Mouse (Mus musculus) MN1 (cell line): ENCODE results near the gene Mnat1.

ENCODE experiments used
- DNase-seq: peaks from one replicate; pipeline ENCODE4 v3.0.0-alpha.2; 2016; ENCODE audit warnings: low spot score

The Mnat1 gene

DNA sequence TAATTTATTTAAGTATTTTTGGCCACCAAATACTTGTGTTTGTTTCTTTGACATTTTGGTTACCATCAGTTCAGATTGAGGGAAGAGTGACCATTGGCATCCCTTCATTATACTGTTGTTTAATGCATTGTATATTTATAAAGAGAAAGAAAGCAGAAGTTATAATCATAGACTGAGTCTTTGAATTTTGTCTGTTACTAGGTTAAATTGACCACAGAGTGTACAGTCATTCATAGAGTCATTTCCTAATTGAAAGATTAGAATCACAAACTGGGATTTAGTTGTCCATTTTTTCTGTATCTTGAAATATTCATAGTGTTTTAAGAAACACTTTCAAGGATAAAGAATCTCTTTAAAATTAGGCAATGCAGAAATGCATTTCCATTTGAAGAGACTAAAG is 108.0 kb downstream of the Mnat1 start:
- no peak for DNase-seq

DNA sequence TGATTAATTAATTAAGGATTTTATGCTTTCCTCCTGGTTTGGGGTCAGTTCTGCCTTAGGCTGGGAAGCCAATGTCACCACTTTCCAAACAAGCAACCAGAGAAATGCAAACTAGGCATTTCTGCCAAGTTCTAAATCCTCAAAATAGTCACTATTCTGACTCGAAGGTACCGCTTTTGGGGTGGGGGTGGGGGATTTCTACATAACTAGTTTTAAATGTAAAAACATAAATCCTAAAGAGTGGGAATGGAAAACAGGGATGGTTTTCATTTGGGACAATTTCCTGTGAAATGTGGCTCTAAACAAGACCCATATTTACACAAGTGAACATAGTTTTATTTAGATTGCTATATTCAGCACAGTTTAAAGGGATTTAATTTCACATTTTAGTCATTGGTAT is 109.1 kb downstream of the Mnat1 start:
- DNase-seq = no peak

DNA sequence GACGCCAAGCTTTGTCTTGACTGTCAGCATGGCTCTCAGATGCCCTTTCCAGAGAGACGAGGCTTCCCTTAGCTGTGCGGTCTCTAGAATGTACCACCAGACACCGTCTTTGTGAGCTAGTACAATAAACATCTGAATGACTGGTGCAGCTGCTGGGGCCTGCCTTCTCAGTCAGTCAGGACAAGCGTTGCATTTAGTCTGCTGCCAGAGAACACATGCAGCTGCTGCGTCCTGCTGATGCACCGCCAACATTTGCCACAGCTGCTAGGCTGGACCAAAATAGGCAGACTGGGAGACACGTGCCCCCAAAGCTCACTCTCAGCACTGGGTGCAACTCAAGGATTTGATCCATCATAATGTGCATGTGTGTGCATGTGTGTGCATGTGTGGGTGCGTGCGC is 118.4 kb downstream of the Mnat1 start:
- DNase-seq = no peak

DNA sequence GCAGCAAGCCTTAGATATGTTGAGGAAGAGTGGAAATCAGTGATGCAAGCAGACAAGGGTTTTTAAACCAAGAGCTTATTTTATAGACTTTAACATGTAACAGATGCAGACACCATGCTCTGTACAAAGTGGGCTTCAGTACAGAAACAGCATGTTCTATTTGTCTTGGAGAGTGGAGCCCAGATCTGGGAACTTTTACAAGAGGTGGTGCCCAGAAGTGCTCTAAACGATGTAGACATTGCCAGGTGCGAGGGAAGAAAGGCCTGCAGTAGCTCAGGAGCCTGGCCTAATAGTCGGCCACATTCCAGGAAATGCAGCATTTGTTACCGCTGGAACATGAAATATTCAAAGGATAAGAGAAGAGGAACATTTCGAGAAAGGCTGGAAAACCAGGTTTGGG is 122.2 kb downstream of the Mnat1 start:
- no peak for DNase-seq

DNA sequence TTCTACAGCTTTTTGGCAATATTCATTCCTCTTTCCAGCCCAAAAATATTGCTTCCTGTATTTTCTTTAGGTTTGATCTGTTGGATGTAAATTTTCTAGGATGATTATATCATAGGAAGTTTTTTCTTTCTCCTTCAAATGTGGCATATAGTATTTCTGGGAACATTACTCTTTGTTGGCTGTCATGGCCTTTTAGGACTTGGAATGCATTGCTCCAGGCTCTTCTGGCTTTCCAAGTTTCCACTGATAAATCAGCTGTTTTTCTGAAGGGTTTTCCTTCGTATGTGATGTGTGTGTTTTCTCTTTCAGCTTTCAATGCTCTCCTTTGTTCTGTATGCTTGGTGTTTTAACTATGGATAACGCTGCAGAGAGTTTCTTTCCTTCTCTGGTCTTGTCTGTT is 131.5 kb downstream of the Mnat1 start:
- DNase-seq = no peak

DNA sequence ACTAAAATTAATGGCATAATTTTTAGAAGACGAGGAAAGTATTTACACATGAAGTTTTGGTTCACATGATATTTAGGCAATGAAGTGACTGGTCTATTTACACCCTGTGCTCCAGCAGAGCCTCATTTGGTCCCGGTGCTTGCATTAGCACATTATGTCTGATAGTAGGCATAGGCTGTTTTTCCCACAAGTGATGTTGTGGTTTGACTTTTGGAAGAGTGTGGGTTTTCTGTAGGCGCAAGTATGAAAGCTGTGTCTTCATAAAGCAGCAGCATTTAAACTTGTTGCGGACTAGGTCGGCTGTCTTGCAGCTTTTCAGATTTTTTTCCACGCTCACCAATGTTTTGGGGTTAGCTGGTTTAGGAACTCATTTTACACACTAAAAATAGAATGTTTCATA is 135.8 kb downstream of the Mnat1 start:
- no peak for DNase-seq

DNA sequence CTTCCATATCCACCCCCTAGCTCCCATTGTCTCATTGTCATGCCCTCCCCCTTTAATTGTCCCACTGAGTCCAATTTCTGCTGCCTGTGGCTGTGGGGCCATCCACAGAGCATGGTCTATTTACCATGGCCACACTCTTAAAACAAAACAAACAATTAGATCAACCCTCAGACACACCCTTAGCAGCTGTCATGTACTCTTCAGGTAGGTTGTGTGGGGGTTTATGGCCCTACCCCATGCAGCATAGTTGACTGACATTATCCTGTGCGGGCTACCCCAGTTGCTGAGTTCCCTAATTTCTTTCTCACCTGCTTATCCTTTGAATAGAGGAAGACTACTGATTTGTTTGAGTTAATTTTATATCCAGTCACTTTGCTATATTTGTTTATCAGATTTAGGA is 136.8 kb downstream of the Mnat1 start:
- DNase-seq = no peak

DNA sequence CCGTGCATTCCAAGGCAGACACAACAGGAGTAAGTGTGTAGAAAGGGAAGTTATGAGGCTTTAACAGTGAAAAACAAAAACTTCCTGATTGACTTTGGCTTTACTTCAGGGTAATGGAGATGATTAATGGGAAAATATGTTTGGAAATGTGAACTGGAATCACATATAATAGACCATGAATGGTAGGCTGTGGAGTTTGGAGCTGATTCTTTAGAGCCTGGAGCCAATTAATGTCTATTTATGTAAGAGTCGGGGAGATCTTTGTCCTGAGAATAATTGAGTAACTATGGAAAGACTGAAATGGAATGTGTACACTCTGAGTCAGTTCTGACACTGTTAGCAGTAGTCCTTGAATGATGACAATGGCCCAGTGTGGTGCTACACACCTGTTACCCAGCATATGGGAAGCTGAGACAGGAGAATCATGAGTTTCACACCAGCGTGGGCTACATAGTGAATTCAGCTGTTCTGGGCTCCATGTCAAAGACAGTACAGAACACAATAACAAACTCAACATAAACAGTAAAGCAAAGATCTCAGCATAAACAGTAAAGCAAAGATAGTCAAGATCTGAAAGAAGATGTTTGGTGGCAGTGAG is 142.0 kb downstream of the Mnat1 start:
- DNase-seq = no peak

DNA sequence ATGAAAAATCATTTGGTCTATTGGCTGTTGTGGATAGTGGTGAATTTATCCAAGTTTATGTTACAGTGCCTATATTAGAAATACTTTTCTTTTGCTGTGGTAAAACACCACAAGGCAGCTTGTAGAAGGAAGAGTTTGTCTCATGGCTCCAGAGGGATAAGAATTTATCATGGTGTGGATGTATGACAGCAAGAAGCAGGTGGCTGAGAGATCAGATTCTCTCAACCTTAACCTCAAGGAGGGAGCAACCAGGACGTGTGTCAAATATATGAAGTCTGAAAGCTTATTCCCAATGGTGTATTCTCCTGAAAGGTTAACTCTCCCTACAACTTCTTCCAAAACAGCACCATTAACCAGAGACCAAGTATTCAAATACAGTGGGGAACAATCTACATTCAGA is 143.1 kb downstream of the Mnat1 start:
- DNase-seq = no peak

DNA sequence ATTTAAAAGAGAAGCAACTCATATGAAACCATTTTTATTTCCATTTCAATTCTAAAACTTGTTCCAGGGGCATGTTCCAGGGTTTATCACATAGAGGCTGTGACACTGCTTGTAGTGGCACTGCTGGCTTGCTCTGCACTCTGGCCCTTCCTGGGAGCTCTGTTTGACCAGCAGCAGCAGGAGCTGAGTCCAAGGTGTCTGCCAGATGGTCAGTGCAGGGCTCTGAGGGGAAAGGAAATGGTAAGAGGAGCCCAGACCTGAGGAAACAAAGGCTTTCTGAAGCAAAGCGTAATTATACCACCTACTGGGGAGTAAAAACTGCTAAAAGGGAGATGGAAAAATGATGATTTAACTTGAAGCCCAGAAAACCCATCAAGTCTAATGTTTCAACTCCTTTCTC is 145.0 kb downstream of the Mnat1 start:
- no peak for DNase-seq

DNA sequence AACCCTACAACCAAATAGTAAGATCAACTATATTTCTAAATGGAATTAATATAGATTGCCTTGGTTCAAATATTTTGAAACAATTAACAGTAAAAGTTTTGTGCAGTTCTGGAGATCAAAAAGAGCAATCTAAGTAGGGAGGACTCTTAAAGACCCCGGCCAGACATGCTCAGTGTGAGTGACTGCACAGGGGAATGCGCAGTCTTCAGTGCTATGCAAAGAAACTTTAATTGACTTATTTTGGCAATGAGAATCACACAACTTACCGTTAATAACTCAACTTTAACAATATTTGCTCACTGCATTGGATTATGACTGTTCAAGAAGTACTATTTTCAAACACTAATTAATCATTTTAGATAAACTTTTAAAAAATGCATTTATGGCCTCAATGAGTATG is 146.0 kb downstream of the Mnat1 start:
- DNase-seq = no peak

DNA sequence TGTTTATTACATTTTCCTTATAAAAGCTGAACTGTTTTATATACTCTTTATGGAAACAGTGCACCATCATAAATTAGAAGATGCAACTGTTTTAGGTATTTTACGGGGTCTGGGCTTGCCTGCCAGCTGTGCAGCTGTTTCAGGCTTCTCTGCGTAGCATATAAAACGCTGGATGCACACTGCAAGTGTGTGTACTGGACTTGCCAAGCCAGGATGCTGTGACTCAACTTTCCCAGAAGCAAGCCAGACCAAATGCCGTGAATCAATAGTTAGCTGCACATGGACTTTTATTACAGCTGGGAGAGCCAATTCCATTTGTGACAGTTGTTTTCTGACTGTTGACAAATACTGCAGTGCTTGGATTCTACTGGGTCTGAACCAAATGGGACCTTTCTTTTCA is 146.4 kb downstream of the Mnat1 start:
- DNase-seq = no peak

DNA sequence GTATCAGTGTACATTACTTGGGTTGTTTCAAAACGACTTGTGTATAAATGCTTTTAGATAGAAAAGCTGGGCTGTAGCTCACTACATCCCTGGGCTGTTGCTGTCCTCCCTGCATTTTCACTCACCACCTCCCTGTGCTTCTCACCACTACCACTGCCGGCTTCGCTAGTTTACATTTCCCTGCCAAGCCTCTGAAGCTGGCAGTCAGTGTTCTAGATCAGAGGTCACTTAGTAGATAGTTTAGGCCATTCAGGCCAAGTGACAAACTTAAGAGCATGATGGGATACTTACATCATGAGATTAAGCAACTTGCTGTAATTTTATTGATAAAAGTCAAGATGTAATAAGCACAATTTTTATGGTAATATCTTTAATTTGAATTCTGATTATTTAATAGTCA is 151.4 kb downstream of the Mnat1 start:
- no peak for DNase-seq

DNA sequence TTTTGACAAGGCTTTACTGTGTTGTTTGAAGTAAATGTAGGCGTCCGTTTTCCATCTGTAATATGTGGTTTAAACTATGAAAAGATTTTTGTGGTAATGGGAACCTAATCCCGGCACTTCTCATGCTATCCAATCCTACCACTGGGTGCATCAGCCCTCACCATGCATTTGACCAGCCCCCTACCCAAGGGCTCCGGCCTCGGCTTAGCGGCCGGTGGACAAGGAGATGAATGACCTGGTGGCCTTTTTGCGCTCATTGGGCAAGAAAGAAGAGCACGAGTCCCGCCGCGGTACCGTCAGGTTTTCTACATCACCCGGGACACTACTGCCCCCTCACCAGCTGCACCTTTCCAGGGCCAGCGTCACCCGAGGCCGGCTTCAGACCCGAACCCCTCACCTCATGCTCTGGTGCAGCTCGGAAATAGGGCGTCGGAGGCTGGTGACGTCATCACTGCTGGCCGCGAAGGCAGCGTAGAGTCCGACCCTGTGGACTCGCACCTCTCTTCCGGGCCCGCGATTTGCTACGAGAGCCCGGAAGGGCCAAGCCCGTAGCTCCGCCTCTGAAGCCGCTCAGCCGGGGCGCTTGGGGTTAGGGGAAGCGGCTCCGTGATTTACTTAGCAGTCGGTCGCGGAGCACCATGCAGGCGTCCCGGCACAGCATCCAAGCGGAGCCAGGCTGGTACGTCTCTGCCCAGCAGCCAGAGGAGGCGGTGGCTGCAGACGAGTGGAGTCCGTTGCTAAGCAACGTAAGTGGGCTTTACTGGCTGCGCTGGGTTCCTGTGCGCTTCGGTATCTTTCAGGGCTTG is 163.0 kb downstream of the Mnat1 start, which contains the start of the genes Trmt5 and Slc38a6:
Gene Trmt5, minus strand, starts transcription at position 424 of the 806 bp plus-strand sequence.
Gene Slc38a6, plus strand, starts transcription at position 493 of the 806 bp plus-strand sequence.
- peak; percentile 96 for DNase-seq

DNA sequence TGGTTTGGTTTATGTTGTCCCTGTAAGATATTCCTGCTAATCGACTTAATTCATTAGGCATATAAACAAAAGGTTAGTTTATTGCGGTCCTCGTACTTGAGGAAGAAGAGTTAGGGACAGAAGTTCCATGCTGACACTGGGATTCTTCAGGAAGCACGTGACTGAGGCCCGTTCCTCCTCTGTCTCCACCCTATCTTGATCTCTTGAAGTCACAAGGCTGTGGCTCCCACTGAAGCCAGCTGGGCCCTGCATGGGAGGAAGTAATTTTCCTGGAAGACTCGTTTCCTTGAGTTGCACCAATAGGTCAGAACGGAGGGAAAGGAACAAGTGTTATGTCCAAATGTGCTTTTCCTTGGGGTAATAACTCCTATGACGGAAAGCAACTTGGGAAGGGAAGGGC is 164.1 kb downstream of the Mnat1 start:
- peak; percentile 26 for DNase-seq

DNA sequence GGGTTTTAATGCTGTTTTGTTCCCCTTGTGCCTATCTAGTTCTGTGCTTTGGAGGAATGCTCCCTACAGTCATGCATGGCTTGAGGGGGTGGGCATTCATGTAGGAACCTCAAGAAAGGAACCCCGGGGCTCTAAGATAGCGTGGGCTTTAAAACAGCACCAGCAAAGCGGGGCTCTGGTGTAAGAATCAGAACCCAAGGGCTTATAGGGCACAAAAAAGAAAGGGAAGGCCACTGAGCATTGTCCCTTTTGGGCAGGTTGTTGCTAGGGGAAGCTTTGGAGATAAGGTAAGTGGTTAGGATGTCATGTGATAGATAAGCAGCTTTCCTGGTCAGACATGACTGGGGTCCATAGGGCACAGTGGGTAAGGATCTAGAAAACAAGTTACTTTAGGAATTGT is 165.1 kb downstream of the Mnat1 start:
- DNase-seq = no peak

DNA sequence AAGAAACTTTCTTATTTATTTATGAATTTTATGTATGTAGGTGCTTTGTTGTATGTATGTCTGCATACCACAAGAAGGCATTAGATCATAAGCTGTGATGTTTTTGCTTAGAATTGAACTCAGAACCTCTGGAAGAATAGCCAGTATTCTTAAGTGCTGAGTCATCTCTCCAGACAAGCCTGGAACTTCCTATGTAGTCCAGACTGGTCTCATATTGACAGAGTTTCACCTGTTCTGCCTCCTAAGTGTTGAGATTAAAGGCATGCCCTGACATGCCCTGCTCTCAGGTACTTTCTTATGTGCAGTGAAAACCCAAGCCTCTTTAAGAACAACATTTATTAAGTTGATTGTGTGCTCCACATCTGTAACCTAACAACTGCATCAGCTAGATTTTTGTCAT is 171.4 kb downstream of the Mnat1 start:
- DNase-seq = no peak

DNA sequence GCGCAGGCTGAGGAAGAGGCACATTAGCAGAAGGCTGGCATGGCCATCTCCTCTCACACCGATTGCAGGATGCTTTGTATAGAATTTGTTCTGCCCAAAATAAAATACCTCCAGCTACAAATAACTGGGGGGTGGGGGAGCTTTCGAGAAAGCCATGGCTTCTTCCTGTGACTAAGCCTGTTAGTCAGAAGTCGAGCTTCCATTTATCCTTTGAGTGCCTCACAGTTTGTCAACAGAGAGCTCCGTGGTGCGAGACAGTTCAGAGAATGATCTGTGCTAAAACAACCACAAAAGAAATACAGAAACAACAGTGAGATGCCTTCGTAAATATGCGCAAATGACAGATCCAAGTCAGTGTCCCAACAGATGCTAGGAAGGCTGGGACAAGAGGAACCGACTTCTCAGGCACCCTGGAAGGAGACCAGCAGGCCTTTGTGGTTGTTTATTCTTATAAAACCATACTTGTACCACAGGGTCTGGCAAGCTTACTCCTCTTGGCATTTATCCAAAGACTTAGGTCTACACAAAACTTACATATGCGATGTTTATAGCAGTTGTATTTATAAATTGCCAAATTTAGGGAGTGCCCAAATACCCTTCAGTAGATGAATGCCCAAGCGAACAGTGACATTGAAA is 172.1 kb downstream of the Mnat1 start:
- no peak for DNase-seq

DNA sequence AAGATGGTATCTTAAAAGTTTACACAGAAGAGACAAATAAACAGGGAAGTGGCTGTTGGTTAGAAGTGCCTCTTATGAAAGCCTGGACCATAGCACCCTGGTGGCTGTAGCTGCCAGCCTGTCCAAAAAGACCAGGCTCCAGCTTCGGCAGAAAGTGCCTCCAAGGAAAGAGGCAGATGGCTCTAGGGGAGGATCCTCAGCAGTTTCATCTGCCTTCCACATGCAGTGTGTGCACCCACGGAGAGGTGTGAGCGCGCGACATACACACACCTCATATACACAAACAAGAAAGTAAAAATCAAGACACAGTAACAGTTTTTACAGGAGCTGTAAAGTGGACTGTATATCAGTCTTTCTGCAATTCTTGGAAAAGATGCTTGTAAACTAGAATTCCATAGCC is 175.1 kb downstream of the Mnat1 start:
- DNase-seq = no peak

DNA sequence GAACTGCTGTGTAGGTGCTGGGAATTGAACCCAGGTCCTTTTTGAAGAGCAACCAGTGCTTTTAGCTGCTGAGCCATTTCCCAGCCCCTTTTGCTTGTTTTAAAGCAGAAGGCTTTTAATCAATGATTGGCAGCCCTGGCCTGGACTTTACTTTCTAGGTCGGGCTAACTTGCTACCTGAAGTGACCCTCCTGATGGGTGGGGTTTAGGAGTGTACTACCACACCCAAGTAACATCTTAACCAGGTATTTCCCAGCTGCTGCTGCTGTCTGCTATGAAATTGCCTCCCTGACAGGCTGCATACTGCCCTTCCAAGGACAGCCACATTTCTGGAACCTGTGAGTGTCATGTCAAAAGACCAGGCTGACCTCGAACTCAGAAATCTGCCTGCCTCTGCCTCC is 177.0 kb downstream of the Mnat1 start:
- DNase-seq = no peak

DNA sequence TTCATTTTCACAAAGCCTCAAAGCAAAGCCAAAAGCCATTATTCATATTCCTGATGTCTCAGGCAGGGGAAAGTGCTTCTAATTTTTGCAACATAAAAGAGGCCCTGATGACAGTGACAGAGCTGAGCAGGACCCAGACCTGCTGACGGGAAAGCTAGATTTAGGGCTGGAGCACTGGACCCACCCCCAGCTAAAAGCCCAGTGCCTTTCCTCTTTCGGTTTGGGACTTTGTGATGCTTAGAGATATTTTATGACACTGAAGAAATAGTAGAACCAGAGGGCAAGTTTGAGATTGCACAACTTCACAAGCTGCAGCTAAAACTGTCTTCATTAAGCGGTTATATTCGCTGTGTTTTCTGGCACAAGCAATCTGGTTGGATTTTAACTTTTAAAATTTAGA is 181.1 kb downstream of the Mnat1 start:
- no peak for DNase-seq

DNA sequence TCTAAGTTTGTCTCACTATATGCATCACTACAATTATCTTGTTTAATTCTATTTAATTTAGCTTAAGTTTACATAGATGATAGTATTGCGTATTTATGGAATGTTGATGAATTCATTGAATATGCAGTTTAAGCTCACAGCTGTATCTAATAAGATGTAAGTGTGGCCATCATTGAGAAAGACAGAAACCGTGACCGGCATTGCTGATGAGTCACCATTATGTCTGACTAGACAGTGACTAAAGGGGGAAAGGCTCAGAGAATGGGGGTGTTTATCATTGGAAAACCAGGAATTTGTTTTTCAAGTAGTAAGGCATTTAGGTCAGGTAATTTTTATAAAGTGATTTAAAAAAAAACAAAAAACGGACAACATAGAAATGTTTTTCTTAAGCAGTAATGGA is 184.2 kb downstream of the Mnat1 start:
- DNase-seq = no peak

DNA sequence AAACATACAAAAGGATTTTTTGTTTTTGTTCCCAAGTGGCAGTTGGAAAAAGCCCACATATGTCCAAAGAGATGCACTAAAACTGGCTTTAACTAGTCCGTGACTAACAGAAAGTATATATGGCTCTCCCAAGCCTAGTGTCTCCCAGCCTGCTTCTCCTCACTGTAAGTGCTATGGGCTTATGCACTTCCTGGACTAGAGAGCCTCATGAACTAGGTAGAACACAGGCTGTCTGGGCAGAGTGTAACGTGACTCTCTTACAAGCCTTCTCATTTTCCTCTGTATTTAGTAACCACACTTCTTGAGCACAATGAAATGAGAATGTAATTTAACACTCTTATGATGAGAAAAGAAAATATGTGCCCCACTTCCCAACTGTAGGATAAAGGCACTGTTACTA is 185.2 kb downstream of the Mnat1 start:
- no peak for DNase-seq
